Mouse (Mus musculus): ENCODE results near the gene Ccser1.

- TF ChIP-seq POLR2A (IDR thresholded peaks at IDR 0.05; ENCODE audit: borderline replicate concordance, insufficient read depth, low read length) (no peak), CTCF (IDR thresholded peaks at IDR 0.05; ENCODE audit: borderline replicate concordance, insufficient read depth, low read depth, low read length) (no peak)
These were observed 93.3 kb downstream of the Ccser1 start for GRCm38 (mm10) chr6:61273430-61273829.

Measured in cerebellum, adult 2 months (tissue).